Mouse (Mus musculus) induced T-regulatory cell, adult 2 months (primary cell): ENCODE measurements around the gene Hbp1.

Experiments used
- DNase-seq: peaks from one replicate; pipeline ENCODE4 v3.0.0-alpha.2; 2012; ENCODE audit warnings: low read depth

The Hbp1 gene

GRCm38 (mm10) chr12:31950659-31951031 is 310 bp upstream of the Hbp1 start:
- no peak for DNase-seq

- peak; percentile 85 for DNase-seq
These were observed 1.1 kb downstream of the Hbp1 start for GRCm38 (mm10) chr12:31949193-31949741.

GRCm38 (mm10) chr12:31948101-31949000 is 2.0 kb downstream of the Hbp1 start:
- peak; percentile 23 for DNase-seq

GRCm38 (mm10) chr12:31947476-31947875 is 2.9 kb downstream of the Hbp1 start:
- DNase-seq = peak; percentile 77

GRCm38 (mm10) chr12:31944405-31944804 is 5.9 kb downstream of the Hbp1 start:
- no peak for DNase-seq

GRCm38 (mm10) chr12:31943020-31943654 is 7.2 kb downstream of the Hbp1 start:
- no peak for DNase-seq

GRCm38 (mm10) chr12:31939026-31939425 is 11.3 kb downstream of the Hbp1 start:
- no peak for DNase-seq

- no peak for DNase-seq
These were observed 11.8 kb downstream of the Hbp1 start for GRCm38 (mm10) chr12:31938391-31938997.

- DNase-seq = no peak
These were observed 12.7 kb downstream of the Hbp1 start for GRCm38 (mm10) chr12:31937613-31938012.

GRCm38 (mm10) chr12:31936657-31937300 is 13.6 kb downstream of the Hbp1 start:
- no peak for DNase-seq

GRCm38 (mm10) chr12:31931818-31932217 is 18.5 kb downstream of the Hbp1 start:
- no peak for DNase-seq

- no peak for DNase-seq
These were observed 21.8 kb downstream of the Hbp1 start for GRCm38 (mm10) chr12:31928498-31928897.

GRCm38 (mm10) chr12:31926661-31927061 is 23.7 kb downstream of the Hbp1 start:
- DNase-seq = peak; percentile 51

- no peak for DNase-seq
These were observed 25.0 kb downstream of the Hbp1 start for GRCm38 (mm10) chr12:31925343-31925742.

GRCm38 (mm10) chr12:31924135-31924534 is 26.2 kb downstream of the Hbp1 start:
- DNase-seq = no peak

GRCm38 (mm10) chr12:31920464-31921405 is 29.6 kb downstream of the Hbp1 start:
- no peak for DNase-seq

GRCm38 (mm10) chr12:31917245-31917644 is 33.1 kb downstream of the Hbp1 start:
- no peak for DNase-seq

- no peak for DNase-seq
These were observed 33.6 kb downstream of the Hbp1 start for GRCm38 (mm10) chr12:31916691-31917090.

- no peak for DNase-seq
These were observed 36.7 kb downstream of the Hbp1 start for GRCm38 (mm10) chr12:31913614-31914013.

GRCm38 (mm10) chr12:31912966-31913551 is 37.3 kb downstream of the Hbp1 start:
- no peak for DNase-seq

GRCm38 (mm10) chr12:31907436-31907835 is 42.9 kb downstream of the Hbp1 start:
- no peak for DNase-seq
